Mouse (Mus musculus): ENCODE results near the gene Phtf1. TPM values are rescaled to one million over a fixed set of nuclear protein-coding genes. Genes with fewer than 3 reads are reported as not detected.

The Phtf1 gene
- 3.4 and 3.6 TPM in 2 replicates for polyA plus RNA-seq (2012; rRNA removed)

DNA sequence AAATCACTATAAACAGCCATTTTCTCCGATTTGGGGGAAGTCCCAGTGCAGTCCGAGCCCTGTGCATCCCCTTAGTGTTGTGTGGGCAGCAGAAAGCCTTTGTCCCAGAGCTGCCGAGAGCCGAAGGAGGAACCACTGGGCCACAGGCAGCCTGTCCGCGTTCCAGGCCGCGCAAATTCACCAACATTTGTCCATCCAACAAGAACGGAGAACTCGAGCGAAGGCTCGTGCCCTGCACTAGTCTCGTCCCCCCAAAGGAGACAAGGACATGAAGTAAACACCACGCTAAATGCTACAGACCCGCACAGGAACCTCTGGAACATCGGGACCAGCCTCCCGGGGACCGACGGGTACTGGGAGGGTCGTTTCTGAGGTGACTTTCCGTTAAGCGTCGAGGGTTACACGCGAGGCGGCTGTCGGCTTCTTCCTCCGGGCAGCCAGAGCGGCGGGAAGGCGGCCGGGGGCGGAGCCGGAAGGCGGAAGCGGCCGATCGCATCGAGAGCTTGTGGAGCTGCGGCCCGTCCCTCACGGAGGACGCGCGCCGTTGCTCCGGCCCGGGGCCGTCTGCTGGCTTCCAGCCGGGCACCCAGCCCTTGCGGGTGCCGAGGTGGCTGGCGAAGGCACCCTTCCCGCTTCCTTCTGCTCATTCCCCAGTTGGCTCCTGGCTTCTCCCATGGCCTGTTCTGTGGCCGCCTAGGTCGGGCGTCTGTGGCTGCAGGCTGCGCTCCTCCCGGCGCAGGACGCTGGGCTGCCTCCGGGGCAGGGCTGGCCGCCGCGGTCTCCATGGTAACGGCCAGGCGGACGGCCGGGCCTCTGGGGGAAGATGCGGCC, at the start of gene Phtf1:
Gene Phtf1 (plus strand): TSS at position 250 of the 831 bp plus-strand sequence.

Other genes with a start within 250 kb of the Phtf1 start
- gene Olfml3, start 230.1 kb upstream of the Phtf1 start, polyA plus RNA-seq (2012; rRNA removed): 1.1 and 1.4 TPM in 2 replicates
- gene Gm10964, start 228.7 kb upstream of the Phtf1 start, polyA plus RNA-seq (2012; rRNA removed): not detected in 2 replicates
- gene Hipk1, start 176.5 kb upstream of the Phtf1 start, polyA plus RNA-seq (2012; rRNA removed): 18.4 and 25.2 TPM in 2 replicates
- 8.2 and 9.1 TPM in 2 replicates for gene Dclre1b, start 158.7 kb upstream of the Phtf1 start, polyA plus RNA-seq (2012; rRNA removed)
- 10.8 and 13.1 TPM in 2 replicates for gene Ap4b1, start 158.6 kb upstream of the Phtf1 start, polyA plus RNA-seq (2012; rRNA removed)
- 0.90 and 1.2 TPM in 2 replicates for gene Gm43064, start 158.5 kb upstream of the Phtf1 start, polyA plus RNA-seq (2012; rRNA removed)
- 2.8 and 3.1 TPM in 2 replicates for gene Bcl2l15, start 135.5 kb upstream of the Phtf1 start, polyA plus RNA-seq (2012; rRNA removed)
- 1.4 and 2.0 TPM in 2 replicates for gene Ptpn22, start 108.3 kb upstream of the Phtf1 start, polyA plus RNA-seq (2012; rRNA removed)
- 3.0 and 3.9 TPM in 2 replicates for gene Rsbn1, start 54.0 kb upstream of the Phtf1 start, polyA plus RNA-seq (2012; rRNA removed)